Mouse (Mus musculus) yolk sac, embryonic 10.5 days (tissue): ENCODE results near the gene Cyp4f16.
"Not testable (repeated sequence)": the region's sequence is repeated elsewhere in the genome, so short reads cannot be mapped to it uniquely, and the experiment has no call there.

Experiments
- DNase-seq: peaks from one replicate; pipeline ENCODE4 v3.0.0-alpha.2; 2017; ENCODE audit warnings: low spot score

Cyp4f16 gene

GRCm38 (mm10) chr17:32550900-32551770 is 14.8 kb downstream of the Cyp4f16 start:
- DNase-seq: peak; percentile 70

GRCm38 (mm10) chr17:32553016-32553415 is 16.7 kb downstream of the Cyp4f16 start:
- DNase-seq: not testable (repeated sequence)

GRCm38 (mm10) chr17:32554368-32554767 is 18.0 kb downstream of the Cyp4f16 start:
- not testable (repeated sequence) for DNase-seq

GRCm38 (mm10) chr17:32563301-32563700 is 26.9 kb downstream of the Cyp4f16 start:
- not testable (repeated sequence) for DNase-seq

- DNase-seq: not testable (repeated sequence)
Observed at GRCm38 (mm10) chr17:32573286-32573685, 36.9 kb downstream of the Cyp4f16 start.

GRCm38 (mm10) chr17:32577496-32578186 is 41.3 kb downstream of the Cyp4f16 start:
- DNase-seq: no peak

- no peak for DNase-seq
Observed at GRCm38 (mm10) chr17:32596494-32596893, 60.1 kb downstream of the Cyp4f16 start.
